Mouse (Mus musculus) lung, postnatal 10 days (tissue): ENCODE data around the gene Ass1.

Source experiments
- DNase-seq: peaks from one replicate; pipeline ENCODE4 v3.0.0; 2021

Gene Ass1

DNA sequence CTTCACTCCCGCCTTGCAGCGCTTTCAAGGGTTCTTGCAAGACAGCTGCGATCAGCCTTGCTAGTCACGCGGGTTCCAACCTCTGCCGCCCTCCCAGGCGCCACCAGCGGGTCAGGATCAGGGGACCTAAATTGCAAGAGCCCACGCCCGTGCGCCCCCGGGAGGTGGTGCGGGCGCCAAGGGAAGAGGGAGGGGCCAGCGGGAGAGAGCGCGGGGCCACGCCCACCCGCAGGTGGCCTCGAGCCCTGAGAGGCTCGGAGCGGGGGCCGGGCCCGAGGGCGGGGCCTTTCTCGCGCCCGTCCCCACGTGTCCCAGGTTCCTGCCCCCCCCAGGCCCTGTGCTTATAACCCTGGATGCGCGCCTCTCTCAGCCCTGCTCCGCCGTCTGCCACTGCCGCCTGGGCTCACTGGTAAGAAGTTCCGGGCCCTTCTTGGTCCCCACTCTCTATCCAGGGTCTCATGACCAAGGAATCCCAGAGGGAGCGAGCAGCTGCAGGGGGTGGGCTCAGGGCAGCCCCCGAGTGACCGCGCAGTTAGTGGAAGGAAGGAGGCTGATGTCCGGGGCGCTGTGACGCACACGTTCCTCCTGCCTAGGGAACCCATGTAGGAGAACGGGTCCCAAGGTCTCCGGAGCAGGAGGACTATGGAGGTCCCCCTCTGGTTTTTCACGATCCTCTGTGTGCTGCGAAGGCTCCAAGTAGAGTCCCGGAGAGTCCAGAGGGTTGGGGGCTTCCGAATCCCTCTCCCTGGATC lies at the start of gene Ass1:
Ass1 (plus strand) TSS at position 277 of the 752 bp plus-strand sequence.
- DNase-seq: peak; percentile 84

DNA sequence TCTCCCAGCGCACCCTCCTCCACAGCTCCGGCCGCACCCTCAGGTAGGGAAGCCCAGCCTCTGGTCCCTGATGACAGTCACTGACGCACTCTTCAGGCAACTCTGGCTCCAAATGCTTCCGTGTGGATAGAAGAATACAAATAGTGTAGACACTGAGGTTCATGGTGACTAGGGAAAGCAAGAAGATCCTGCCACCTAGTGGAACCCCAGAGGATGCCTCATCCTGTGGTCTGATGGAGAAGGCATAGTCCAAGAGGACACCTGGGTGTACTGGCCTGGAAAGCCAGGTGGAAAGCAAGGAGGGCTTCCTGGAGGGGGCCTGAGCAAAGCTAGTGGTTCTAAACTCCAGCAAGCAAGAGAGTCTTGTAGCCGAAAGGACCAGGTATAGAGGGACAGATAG lies 49.1 kb upstream of the Ass1 start:
- DNase-seq: no peak

DNA sequence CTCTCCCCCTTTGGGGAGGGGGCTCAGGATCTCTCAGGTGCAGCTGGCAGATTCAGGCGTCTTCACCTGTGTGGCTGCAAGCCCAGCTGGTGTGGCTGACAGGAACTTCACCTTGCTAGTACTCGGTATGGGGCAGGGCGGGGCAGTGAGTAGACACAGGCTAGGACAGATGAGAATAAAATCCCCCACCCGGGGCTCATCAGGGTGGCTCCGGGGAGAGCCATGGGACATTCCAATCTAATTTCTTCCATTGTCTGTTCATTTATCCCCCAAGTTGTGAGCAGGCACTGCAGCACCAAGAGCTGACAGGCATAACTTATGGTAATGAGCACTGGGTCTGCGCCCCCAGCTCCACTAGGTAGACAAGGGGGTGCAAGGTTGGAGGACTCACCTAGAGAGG lies 47.4 kb upstream of the Ass1 start:
- DNase-seq: no peak

- DNase-seq: peak; percentile 43
Observed at GRCm38 (mm10) chr2:31431477-31431876, 38.5 kb upstream of the Ass1 start.

GRCm38 (mm10) chr2:31434746-31435145 lies 35.3 kb upstream of the Ass1 start:
- DNase-seq: no peak

GRCm38 (mm10) chr2:31435567-31435966 lies 34.4 kb upstream of the Ass1 start:
- DNase-seq: peak; percentile 75

GRCm38 (mm10) chr2:31437480-31438245 lies 32.3 kb upstream of the Ass1 start:
- DNase-seq: no peak

- no peak for DNase-seq
Observed at GRCm38 (mm10) chr2:31439576-31439975, 30.4 kb upstream of the Ass1 start.

DNA sequence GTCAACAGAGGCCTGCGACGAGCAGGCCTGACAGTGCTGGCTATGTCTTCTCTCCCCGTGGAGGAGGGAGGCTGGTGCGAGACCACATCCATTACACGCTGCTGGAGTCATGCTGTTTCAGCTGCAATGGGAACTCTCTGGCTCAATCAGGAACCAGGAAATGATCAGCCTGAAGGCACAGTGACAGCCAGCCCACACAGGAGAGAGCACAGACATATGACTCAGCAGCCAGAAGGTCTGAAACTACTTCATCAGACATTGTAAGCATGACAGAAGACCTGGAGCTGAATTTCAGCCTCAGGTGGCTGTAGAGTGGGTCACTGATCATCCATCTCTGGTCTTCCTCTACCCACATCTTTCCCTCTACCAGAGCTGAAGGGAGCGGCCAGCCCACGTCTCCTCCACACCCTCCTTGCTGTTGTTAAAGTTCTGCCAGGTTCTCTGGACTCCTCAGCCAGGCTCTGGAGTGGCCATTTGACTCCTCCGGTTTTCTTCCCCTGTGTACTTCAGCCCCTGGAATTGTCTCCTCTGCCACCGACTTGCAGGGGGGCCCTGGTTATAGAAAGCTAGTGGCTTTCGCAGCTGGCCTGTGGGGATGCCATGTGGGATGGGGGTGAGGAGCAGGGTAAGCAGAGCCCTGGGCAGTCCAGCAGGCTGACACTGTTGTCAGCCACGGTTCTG lies 27.4 kb upstream of the Ass1 start:
- no peak for DNase-seq

GRCm38 (mm10) chr2:31446036-31446435 lies 24.0 kb upstream of the Ass1 start:
- no peak for DNase-seq

DNA sequence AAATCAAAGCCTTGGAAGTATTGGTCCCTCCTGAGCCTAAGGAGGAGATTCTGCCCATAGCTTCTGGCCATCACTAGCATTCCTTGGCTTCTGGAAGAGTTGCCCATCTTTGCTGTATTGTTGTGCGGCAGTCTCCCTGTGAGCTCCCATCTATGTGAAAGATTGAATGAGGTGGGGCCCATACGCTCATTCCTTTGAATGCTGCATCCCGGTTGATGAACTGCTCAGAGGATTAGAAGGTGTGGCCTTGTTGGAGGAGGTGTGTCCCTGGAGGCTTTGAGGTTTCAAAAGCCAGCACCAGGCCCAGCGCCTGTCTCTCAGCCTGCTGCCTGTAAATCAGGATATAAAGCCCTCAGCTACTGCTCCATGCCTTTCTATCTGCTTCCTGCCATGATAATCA lies 23.6 kb upstream of the Ass1 start:
- no peak for DNase-seq

- no peak for DNase-seq
Observed at GRCm38 (mm10) chr2:31447536-31447935, 22.5 kb upstream of the Ass1 start.

DNA sequence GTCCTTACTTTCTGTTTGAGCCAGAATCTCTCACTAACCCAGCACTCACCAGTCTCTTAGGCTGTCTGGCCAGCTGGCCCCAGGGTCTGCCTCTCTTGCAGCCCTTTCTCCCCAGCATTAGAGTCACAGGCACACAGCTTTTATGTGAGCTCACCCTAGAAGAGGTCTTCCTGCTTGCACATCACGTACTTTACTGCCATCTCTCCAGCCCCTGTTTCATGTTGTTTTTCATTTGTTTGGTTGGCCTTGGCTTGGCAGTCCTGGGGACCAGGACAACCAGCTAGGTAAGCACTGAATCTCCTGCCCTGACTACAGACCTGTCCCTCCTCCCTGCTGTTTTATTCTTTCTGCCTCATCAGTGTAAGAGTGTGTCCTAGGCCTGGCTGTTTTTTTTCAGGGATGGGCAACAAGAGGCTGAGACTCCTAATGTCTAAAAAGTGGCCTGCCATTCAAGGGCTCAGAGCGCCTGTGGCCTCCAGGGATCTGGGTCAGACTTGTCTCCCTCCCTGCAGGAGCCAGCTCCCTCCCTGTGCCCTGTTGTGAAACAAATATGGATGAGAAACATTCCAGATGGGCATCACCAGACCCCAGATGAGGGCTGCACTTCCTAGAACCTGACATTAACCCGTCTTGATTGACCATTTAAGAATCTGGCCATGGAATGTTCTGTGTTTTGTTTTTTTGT lies 21.1 kb upstream of the Ass1 start:
- no peak for DNase-seq

- DNase-seq: peak; percentile 80
Observed at GRCm38 (mm10) chr2:31449441-31449815, 20.6 kb upstream of the Ass1 start.

DNA sequence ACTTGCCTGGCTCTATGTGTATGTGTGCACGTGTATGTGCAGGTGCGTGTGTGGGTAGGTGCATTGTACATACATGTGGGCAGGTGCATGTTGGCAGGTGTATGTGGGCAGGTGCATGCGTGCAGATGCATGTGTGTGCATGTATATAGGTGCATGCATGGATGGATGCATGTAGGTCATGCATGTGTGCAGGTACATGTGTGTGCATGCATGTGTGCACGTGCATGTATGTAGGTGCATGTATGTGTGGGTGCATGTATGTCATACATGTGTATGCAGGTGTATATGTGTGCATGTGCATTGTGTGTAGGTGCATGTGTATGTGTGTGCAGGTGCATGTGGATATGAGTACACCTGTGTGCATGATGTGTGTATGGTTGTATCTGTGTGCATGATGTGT lies 20.1 kb upstream of the Ass1 start:
- DNase-seq: no peak

DNA sequence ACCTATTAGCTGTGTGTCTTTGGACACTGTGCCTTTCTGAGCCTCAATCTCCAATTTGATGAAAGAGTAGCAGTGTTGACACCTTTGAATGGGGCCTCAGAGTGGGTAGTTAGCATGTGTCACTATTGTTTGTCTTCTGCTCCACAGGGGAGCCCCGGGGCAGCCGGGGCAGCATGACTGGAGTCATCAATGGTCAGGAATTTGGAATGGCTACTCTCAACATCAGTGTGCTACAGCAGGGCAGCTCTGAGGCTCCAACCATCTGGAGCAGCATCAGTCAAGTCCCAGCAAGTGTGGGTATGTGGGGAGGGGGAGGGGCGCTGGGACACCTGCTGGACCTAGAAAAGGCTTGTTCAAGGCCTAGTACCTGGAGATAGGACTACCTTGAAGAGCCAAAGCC lies 19.3 kb upstream of the Ass1 start:
- DNase-seq: no peak

DNA sequence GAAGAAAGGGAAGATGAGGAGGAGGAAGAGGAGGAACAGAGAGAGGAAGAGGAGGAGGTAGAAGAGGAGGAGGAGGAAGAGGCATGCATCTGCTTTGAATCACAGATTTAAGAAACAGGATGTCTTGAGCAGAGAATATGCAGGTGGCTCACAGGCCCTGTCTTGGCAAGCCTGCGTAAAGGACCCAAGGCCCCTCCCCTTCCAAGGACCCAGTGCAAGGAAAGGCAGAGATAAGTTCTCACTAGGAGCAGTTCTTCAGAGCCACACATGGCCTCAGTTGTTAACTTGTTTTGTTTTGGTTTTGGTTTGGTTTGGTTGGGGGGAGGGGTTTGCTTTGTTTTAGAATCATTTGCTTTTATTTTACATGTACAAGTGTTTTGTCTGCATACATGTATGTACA lies 18.5 kb upstream of the Ass1 start:
- no peak for DNase-seq

DNA sequence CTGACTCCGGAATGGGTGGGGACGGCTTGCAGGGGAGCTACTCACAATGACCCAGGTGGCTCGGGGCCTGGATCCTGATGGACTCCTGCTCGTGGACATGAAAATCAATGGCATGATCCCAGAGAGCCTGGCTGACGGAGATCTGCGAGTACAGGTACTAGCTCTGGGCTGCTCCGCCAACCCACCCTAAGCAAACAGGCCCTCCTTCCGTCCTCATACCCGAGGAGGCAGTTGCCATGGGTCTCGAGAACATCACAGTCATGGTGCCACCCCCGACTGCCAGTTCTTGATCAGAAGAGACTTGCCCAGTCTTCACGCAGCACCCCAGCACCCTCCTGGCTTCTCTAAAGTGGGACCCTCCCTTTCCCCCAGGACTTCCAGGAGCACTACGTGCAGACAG lies 17.0 kb upstream of the Ass1 start:
- DNase-seq: no peak

DNA sequence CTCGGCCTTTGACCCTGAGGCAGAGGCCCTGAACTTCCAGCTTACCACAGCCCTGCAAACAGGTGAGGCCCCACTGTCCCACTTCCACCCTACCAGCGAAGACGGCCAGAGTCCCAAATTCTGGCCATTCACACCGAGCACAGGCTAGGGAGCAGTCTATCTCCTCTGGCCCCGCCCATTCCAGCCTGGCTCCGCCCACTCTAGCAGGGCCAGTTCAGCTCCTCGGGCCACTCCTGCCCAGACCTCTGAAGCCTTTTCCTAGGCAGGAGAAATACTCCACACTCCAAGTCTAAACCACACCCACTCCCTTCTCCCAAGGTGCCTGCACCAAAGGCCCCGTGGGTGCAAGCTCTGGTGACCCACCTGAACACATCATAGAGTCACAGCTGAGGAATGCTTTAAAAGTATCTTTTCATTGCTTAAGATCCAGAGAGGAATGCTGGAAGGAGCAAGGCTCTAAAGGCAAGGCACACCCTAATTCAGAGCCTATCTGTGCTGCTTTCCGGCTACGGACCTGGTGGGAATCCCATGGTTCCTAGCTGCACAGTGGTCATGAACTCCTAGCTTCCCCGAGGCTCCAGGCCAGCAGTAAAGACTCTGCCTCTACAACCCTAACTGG lies 16.3 kb upstream of the Ass1 start:
- DNase-seq: peak; percentile 75

DNA sequence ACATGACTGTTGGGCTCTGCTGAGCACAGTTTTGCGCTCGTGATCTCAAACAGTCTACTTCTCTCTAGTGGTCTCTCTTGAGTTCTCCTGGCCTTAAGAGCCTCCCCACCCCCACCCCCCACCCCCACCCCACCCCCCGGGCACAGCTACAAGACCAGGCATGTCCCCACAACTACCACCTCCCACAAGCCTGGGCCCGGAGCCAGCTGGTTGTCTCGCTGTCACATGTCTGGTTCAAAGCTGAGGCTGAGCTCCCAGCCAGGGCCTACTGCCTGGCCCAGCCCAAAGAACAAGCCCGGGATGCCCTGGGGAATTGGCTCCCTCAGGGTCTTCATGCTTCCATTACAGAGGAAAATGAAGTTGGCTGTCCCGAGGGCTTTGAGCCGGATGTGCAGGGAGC lies 15.7 kb upstream of the Ass1 start:
- peak; percentile 82 for DNase-seq

GRCm38 (mm10) chr2:31455418-31455817 lies 14.6 kb upstream of the Ass1 start:
- no peak for DNase-seq

DNA sequence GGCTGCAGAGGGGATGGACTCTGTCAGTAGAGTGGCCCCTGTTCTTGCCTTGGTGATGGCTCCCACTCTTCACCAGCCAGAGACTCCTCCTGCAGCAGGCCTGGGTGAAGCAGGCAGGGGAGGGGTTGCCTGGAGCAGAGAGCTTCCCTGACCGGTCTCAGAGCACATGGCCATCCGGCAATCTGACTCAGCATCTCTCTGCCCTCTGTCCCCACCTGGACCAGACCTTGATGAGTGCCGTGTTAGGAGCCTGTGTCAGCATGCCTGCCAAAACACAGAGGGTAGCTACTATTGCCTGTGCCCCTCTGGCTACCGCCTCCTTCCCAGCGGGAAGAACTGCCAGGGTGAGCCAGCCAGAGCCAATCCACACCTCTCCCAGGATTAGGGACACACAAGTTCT lies 11.5 kb upstream of the Ass1 start:
- DNase-seq: no peak
